Mouse (Mus musculus): ENCODE results near the gene Rnf5.

GRCm38 (mm10) chr17:34585877-34586771 is 17.4 kb downstream of the Rnf5 start:
- TF ChIP-seq CTCF (IDR thresholded peaks at IDR 0.05; ENCODE audit: borderline replicate concordance, control insufficient read depth, extremely low read depth, insufficient read depth, low read length, poor library complexity), result no peak
- TF ChIP-seq POLR2A (IDR thresholded peaks at IDR 0.05; ENCODE audit: control insufficient read depth, extremely low read depth, insufficient read depth, low read length, poor library complexity), result no peak
